Mouse (Mus musculus) embryo, embryonic 10 days (tissue): ENCODE measurements around the gene Tpbg.
A peak's percentile ranks its signal among the peaks of the same experiment; 100 is the strongest.
"Not testable (repeated sequence)": the region's sequence is repeated elsewhere in the genome, so short reads cannot be mapped to it uniquely, and the experiment has no call there.

Experiments
- DNase-seq: peaks from one replicate; pipeline ENCODE4 v3.0.0-alpha.2; 2015; ENCODE audit warnings: low spot score

The Tpbg gene

DNA sequence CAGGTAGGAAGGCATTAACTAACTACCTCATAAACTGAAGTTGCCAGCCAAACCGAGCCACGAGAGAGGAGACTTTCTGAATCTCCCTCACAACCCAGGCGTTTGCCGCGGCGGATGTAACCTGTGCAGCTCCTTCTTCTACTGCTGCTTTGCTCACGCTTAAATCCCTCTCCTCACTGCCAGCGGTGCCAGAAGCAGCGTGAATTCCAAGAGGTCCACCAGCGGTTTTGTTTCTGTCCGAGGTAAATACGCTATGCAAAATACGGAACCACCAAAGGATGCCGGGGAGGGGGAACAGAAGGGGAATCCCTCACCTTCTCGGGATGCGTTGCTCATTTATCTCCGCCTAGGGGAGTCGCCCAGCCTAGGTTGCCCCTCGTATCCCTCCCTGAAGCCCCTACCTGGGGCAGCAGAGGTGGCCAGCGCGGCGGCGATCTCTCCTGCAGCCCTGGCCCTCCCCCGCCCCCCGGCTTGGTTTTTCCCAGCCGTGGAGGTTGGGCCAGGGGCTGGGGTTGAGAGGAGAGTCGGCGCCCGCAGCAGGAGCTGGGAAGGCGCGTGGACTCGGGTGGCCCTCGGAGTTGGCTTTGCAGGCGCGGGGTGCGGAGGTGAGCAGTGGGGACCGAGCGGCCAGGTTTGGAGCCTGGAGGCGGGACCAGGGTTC, at the start of gene Tpbg:
Gene Tpbg, plus strand, starts transcription at position 30 of the 661 bp plus-strand sequence.
- peak; percentile 75 for DNase-seq

GRCm38 (mm10) chr9:85801986-85802385, 40.2 kb upstream of the Tpbg start:
- DNase-seq: not testable (repeated sequence)

DNA sequence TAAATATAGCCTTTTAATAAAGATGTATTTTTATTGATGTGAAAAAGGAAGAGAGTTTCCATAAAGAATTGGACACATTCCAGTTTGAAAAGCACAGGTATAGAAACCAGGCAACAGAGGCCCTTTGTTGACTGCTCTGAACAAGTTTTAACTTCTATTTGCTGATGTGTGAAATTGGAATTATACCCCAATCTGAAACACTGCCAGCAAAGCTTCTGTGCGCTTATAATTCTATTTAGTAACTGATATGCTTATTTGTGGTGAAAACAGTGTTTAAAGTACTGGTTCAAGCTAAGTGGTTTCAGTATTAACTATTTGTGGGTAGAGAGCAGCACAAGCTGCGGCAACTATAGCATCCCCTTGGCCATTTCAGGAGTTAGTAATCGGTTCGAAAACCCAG, 39.6 kb upstream of the Tpbg start:
- no peak for DNase-seq

GRCm38 (mm10) chr9:85806411-85806810, 35.8 kb upstream of the Tpbg start:
- no peak for DNase-seq

DNA sequence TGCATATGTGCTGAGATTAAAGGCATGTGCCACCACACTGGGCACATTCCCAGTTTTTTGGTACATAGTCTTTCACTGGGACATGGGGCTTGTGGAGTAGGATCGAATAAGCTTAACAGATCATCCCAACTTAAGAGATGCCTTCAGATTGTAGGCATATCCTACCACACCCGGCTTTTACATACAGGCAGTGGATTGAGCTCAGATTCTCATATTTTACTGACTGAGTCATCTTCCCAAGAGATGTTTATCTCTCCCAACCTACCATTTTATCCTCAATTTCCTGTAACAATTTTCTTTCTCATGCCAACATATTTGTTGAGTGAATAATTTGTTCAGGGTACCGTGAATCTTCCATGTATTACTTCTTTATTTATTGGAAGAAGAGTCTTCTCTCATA, 32.9 kb upstream of the Tpbg start:
- DNase-seq: no peak

GRCm38 (mm10) chr9:85820829-85821228, 21.4 kb upstream of the Tpbg start:
- DNase-seq: no peak

GRCm38 (mm10) chr9:85835521-85836425, 6.4 kb upstream of the Tpbg start:
- DNase-seq: no peak

DNA sequence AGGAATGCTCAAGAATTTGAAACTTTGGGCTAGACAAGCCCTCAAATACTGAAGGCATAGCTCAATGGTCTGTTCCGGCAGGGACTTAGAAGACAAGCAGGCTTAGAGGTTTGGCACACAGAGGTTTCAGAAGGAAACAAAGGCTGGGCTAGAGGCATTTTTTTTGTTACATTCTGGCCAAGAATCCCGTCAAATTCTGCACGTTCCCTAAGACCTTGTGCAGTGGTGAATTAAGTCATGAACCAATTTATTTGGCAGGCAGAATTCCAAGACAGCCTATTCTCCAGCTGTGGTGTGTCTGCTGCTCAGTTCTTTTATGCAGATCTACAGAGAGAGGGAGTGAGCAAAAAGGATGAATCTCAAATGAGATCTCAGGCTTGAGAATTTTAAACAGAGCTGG, 2.6 kb upstream of the Tpbg start:
- DNase-seq: no peak

DNA sequence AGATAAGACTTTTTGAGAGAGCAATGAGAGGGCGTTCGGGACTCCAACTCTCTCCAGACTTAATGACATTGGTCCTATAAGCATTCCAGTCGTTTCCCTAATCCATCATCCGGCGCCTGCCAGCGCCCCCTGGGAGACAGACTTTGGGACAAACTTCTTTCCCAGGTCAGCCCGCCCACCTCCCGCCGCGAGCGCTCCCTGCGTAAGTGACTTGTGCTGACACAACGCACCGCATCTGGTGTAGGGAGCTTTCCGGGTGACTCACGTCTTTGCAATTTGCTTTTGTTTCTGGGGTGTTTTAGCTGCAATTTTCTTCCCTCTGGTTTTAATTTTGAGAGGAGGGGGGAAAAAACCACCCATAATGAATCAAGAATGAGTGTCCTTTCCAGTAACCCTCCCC, 289 bp upstream of the Tpbg start:
- peak; percentile 79 for DNase-seq

GRCm38 (mm10) chr9:85843031-85843890, 1.1 kb downstream of the Tpbg start:
- peak; percentile 68 for DNase-seq

- DNase-seq: peak; percentile 53
Observed at GRCm38 (mm10) chr9:85843891-85844646, 1.9 kb downstream of the Tpbg start.

GRCm38 (mm10) chr9:85844647-85844983, 2.4 kb downstream of the Tpbg start:
- DNase-seq: no peak

DNA sequence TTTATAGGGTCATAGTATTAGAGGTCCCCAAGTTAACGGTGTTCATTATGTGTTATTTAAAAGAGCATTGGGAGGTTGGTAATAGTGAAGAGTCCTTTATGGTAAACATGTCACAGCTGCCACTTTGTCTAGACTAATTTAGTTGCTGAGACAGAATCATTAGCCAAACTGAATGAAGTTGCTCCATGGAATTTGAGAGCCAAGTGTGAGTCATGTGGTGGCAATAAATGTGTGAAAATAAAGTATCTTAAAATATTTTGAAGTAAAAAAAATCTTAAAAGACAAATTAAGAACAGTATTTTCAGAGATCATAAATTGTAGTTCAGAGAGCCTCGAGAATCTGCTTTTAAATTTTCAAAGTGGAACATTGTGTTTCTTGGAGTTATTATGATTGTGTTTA, 4.0 kb downstream of the Tpbg start:
- no peak for DNase-seq

DNA sequence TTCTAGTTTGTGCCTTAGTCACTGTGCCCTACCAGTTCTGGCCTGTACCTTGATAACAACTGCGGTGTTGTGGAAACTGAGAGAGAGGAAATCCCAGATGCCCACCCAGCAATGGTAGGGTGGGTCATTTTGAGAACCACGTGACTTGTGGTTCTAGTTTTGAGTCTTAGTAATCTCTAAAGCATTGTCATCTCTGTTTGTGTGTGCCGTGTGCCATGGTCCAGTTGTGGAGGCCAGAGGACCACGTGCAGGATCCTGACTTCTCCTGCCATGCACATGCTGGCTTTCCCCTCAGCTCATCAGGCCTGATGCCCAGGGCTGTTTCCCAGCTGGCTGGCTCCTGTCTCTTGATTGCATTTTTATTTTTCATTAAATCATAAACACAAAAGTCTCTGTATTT, 12.6 kb downstream of the Tpbg start:
- no peak for DNase-seq

GRCm38 (mm10) chr9:85856511-85856910, 14.3 kb downstream of the Tpbg start:
- DNase-seq: no peak

GRCm38 (mm10) chr9:85861065-85861464, 18.9 kb downstream of the Tpbg start:
- DNase-seq: no peak

- DNase-seq: no peak
Observed at GRCm38 (mm10) chr9:85862562-85862961, 20.4 kb downstream of the Tpbg start.

DNA sequence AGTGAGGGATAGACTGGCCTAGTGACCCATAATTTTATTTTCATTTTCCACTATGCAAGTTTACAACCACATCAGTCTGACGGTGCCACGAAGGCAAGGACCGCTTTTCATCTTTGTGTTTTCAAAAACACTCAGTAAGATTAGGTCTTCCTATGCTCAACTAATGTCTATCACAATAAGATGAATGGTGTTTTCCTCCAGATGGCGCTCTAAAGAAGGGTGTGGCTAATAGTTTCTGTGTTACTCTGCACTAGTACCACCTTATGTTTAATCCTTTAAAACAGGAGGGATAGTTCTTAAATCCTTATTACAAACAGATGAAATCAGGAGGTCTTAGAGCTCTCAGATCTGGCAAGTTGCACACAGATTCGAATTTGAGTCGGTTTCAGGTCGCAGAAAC, 30.7 kb downstream of the Tpbg start:
- peak; percentile 36 for DNase-seq

DNA sequence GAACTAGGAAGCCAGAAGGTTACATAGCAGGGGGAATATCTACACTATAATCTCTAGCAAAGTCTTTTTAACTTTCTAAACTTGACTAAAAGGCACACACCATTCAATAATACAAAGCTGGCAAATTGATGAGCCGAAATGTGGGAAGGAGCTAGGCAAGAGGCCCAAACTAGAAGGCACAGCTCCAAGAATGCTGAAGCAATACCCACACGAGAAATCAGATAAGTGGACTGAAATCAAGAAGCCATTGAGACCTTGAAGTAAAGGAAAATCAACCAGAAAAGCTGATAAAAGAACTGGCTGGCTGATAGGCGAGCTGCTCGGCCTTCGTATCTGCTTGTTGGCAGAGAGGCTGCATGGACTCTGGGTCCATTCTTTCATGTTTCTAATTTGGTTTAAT, 51.5 kb downstream of the Tpbg start:
- no peak for DNase-seq
